Mouse (Mus musculus): ENCODE data around the gene Rbfox3. TPM values are rescaled to one million over a fixed set of nuclear protein-coding genes. Genes with fewer than 3 reads are reported as not detected.

The Rbfox3 gene
- polyA plus RNA-seq, 1 experiment from 2014 or later = 77.9 TPM

GRCm38 (mm10) chr11:118667946-118668345 is 243.5 kb downstream of the Rbfox3 start:
- no peak overlapping the region for H3K27ac ChIP-seq (replicated peaks)

GRCm38 (mm10) chr11:118666172-118666571 is 245.2 kb downstream of the Rbfox3 start:
- H3K9ac ChIP-seq = no peak overlapping the region
- ATAC-seq (ENCODE audit: low FRiP score, low read depth) = no peak
- peaks cover 65% of the 10 kb centered on the region for H3K4me1 ChIP-seq (replicated peaks)
- no peak overlapping the region for H3K4me2 ChIP-seq
- H3K9me3 ChIP-seq = no peaks in the 10 kb centered on the region
- no peaks in the 10 kb centered on the region for H3K36me3 ChIP-seq
- no peaks in the 10 kb centered on the region for H3K27me3 ChIP-seq
- WGBS = 52% methylated on average over 3 of the region's 3 CpGs
- H3K27ac ChIP-seq (replicated peaks) = peak overlapping the region; percentile 39
- no peak overlapping the region for H3K4me3 ChIP-seq

More at GRCm38 (mm10) chr11:118667946-118668345, 243.5 kb downstream of the Rbfox3 start:
- ATAC-seq (ENCODE audit: low FRiP score, low read depth) = no peak
- H3K9me3 ChIP-seq = no peaks in the 10 kb centered on the region
- H3K4me2 ChIP-seq = no peak overlapping the region
- H3K9ac ChIP-seq = no peak overlapping the region
- H3K27me3 ChIP-seq = no peaks in the 10 kb centered on the region
- no peak overlapping the region for H3K4me3 ChIP-seq
- H3K36me3 ChIP-seq = no peaks in the 10 kb centered on the region
- WGBS = 39% methylated on average over 1 of the region's 1 CpGs
- H3K4me1 ChIP-seq (replicated peaks) = peaks cover 59% of the 10 kb centered on the region

- no peak overlapping the region for H3K4me2 ChIP-seq
- no peak for ATAC-seq (ENCODE audit: low FRiP score, low read depth)
- no peaks in the 10 kb centered on the region for H3K36me3 ChIP-seq
- peak overlapping the region; percentile 49; the same call in 1 of the 2 replicates for H3K27ac ChIP-seq (replicated peaks)
- no peak overlapping the region for H3K4me3 ChIP-seq
- no peak overlapping the region for H3K9ac ChIP-seq
- H3K9me3 ChIP-seq = no peaks in the 10 kb centered on the region
- 57% methylated on average over 8 of the region's 8 CpGs for whole genome bisulfite sequencing
- no peaks in the 10 kb centered on the region for H3K27me3 ChIP-seq
- H3K4me1 ChIP-seq (replicated peaks) = peaks cover 63% of the 10 kb centered on the region
These were observed 248.1 kb downstream of the Rbfox3 start for GRCm38 (mm10) chr11:118663305-118663704.

- no peaks in the 10 kb centered on the region for H3K27me3 ChIP-seq
- H3K4me1 ChIP-seq (replicated peaks) = peaks cover 64% of the 10 kb centered on the region
- no peak for ATAC-seq (ENCODE audit: low FRiP score, low read depth)
- no peak overlapping the region for H3K9ac ChIP-seq
- no peaks in the 10 kb centered on the region for H3K36me3 ChIP-seq
- no peak overlapping the region for H3K4me3 ChIP-seq
- peak overlapping the region; percentile 4; the same call in 1 of the 2 replicates for H3K27ac ChIP-seq (replicated peaks)
- 20% methylated on average over 10 of the region's 10 CpGs for WGBS
- H3K4me2 ChIP-seq = no peak overlapping the region
- no peaks in the 10 kb centered on the region for H3K9me3 ChIP-seq
These were observed 252.1 kb downstream of the Rbfox3 start for GRCm38 (mm10) chr11:118659305-118659704.

GRCm38 (mm10) chr11:118655833-118656232 is 255.6 kb downstream of the Rbfox3 start:
- H3K9ac ChIP-seq = no peak overlapping the region
- H3K4me1 ChIP-seq (replicated peaks) = peaks cover 70% of the 10 kb centered on the region
- H3K36me3 ChIP-seq = no peaks in the 10 kb centered on the region
- no peaks in the 10 kb centered on the region for H3K27me3 ChIP-seq
- ATAC-seq (ENCODE audit: low FRiP score, low read depth) = no peak
- 43% methylated on average over 4 of the region's 4 CpGs for WGBS
- H3K9me3 ChIP-seq = no peaks in the 10 kb centered on the region
- no peak overlapping the region for H3K27ac ChIP-seq (replicated peaks)
- no peak overlapping the region for H3K4me2 ChIP-seq
- H3K4me3 ChIP-seq = no peak overlapping the region

- no peak overlapping the region for H3K4me2 ChIP-seq
- no peak overlapping the region for H3K9ac ChIP-seq
- H3K4me1 ChIP-seq (replicated peaks) = peaks cover 55% of the 10 kb centered on the region
- WGBS = 82% methylated on average over 14 of the region's 14 CpGs
- no peak overlapping the region; the same call in 1 of the 2 replicates for H3K27ac ChIP-seq (replicated peaks)
- no peaks in the 10 kb centered on the region for H3K36me3 ChIP-seq
- no peaks in the 10 kb centered on the region for H3K27me3 ChIP-seq
- H3K9me3 ChIP-seq = no peaks in the 10 kb centered on the region
- no peak overlapping the region for H3K4me3 ChIP-seq
- ATAC-seq (ENCODE audit: low FRiP score, low read depth) = no peak
These were observed 257.7 kb downstream of the Rbfox3 start for GRCm38 (mm10) chr11:118653521-118654318.

GRCm38 (mm10) chr11:118652401-118653240 is 258.8 kb downstream of the Rbfox3 start:
- 82% methylated on average over 13 of the region's 13 CpGs for WGBS
- Histone ChIP-seq H3K4me3 (no peak overlapping the region), H3K9me3 (no peaks in the 10 kb centered on the region), H3K9ac (no peak overlapping the region), H3K27me3 (no peaks in the 10 kb centered on the region), H3K36me3 (no peaks in the 10 kb centered on the region), H3K4me1 (replicated peaks) (peaks cover 44% of the 10 kb centered on the region), H3K4me2 (no peak overlapping the region), H3K27ac (replicated peaks) (no peak overlapping the region)
- ATAC-seq (ENCODE audit: low FRiP score, low read depth) = no peak

GRCm38 (mm10) chr11:118648369-118648768 is 263.0 kb downstream of the Rbfox3 start:
- Histone ChIP-seq H3K27ac (replicated peaks) (no peak overlapping the region), H3K4me2 (no peak overlapping the region), H3K4me1 (replicated peaks) (peaks cover 24% of the 10 kb centered on the region), H3K27me3 (no peaks in the 10 kb centered on the region), H3K36me3 (no peaks in the 10 kb centered on the region), H3K9ac (no peak overlapping the region), H3K4me3 (no peak overlapping the region), H3K9me3 (no peaks in the 10 kb centered on the region)
- WGBS = 30% methylated on average over 5 of the region's 5 CpGs
- ATAC-seq (ENCODE audit: low FRiP score, low read depth) = no peak

- H3K4me2 ChIP-seq = no peak overlapping the region
- WGBS = 86% methylated on average over 3 of the region's 3 CpGs
These were observed 264.5 kb downstream of the Rbfox3 start for GRCm38 (mm10) chr11:118646864-118647263.

GRCm38 (mm10) chr11:118645158-118645557 is 266.2 kb downstream of the Rbfox3 start:
- 85% methylated on average over 3 of the region's 3 CpGs for WGBS

More at GRCm38 (mm10) chr11:118646864-118647263, 264.5 kb downstream of the Rbfox3 start:
- Histone ChIP-seq H3K27ac (replicated peaks) (no peak overlapping the region), H3K27me3 (no peaks in the 10 kb centered on the region), H3K9me3 (no peaks in the 10 kb centered on the region), H3K36me3 (no peaks in the 10 kb centered on the region), H3K4me3 (no peak overlapping the region), H3K9ac (no peak overlapping the region), H3K4me1 (replicated peaks) (peaks cover 15% of the 10 kb centered on the region)
- ATAC-seq (ENCODE audit: low FRiP score, low read depth) = no peak

GRCm38 (mm10) chr11:118640706-118641105 is 270.7 kb downstream of the Rbfox3 start:
- Histone ChIP-seq H3K4me3 (no peak overlapping the region), H3K36me3 (no peaks in the 10 kb centered on the region), H3K4me1 (replicated peaks) (no peaks in the 10 kb centered on the region; the same call in 1 of the 2 replicates), H3K4me2 (no peak overlapping the region), H3K27me3 (no peaks in the 10 kb centered on the region), H3K9ac (no peak overlapping the region), H3K27ac (replicated peaks) (no peak overlapping the region), H3K9me3 (no peaks in the 10 kb centered on the region)
- 91% methylated on average over 4 of the region's 4 CpGs for WGBS
- ATAC-seq (ENCODE audit: low FRiP score, low read depth) = no peak

More at GRCm38 (mm10) chr11:118645158-118645557, 266.2 kb downstream of the Rbfox3 start:
- no peaks in the 10 kb centered on the region for H3K27me3 ChIP-seq
- H3K4me3 ChIP-seq = no peak overlapping the region
- no peak overlapping the region for H3K4me2 ChIP-seq
- no peaks in the 10 kb centered on the region for H3K4me1 ChIP-seq (replicated peaks)
- no peak for ATAC-seq (ENCODE audit: low FRiP score, low read depth)
- H3K9ac ChIP-seq = no peak overlapping the region
- H3K36me3 ChIP-seq = no peaks in the 10 kb centered on the region
- no peaks in the 10 kb centered on the region for H3K9me3 ChIP-seq
- H3K27ac ChIP-seq (replicated peaks) = no peak overlapping the region

GRCm38 (mm10) chr11:118637718-118638117 is 273.7 kb downstream of the Rbfox3 start:
- 63% methylated on average over 10 of the region's 10 CpGs for WGBS

More at GRCm38 (mm10) chr11:118637718-118638117, 273.7 kb downstream of the Rbfox3 start:
- H3K27me3 ChIP-seq = no peaks in the 10 kb centered on the region
- H3K9ac ChIP-seq = no peak overlapping the region
- no peak for ATAC-seq (ENCODE audit: low FRiP score, low read depth)
- H3K27ac ChIP-seq (replicated peaks) = no peak overlapping the region
- H3K4me3 ChIP-seq = no peak overlapping the region
- no peaks in the 10 kb centered on the region for H3K9me3 ChIP-seq
- no peaks in the 10 kb centered on the region for H3K36me3 ChIP-seq
- H3K4me2 ChIP-seq = no peak overlapping the region
- H3K4me1 ChIP-seq (replicated peaks) = no peaks in the 10 kb centered on the region; the same call in 1 of the 2 replicates

Data from hindbrain, embryonic 15.5 days (tissue).